Mouse (Mus musculus) ES-Bruce4 (cell line): ENCODE data around the gene Papola.

Source experiments
- CTCF ChIP-seq: IDR thresholded peaks from one replicate; pipeline ENCODE4 v1.8.1; 2011; ENCODE audit warnings: low read depth, low read length
- EP300 ChIP-seq: IDR thresholded peaks from 2 replicates; pipeline ENCODE4 v1.6.1; 2011; ENCODE audit warnings: low read depth, low read length; ENCODE audit not compliant: insufficient read depth
- POLR2A ChIP-seq: IDR thresholded peaks from one replicate; pipeline ENCODE4 v1.8.1; 2011; ENCODE audit warnings: low read length; ENCODE audit not compliant: insufficient read depth

- TF ChIP-seq CTCF (no peak), POLR2A (no peak), EP300 (no peak)
These were observed 99.5 kb downstream of the Papola start for GRCm38 (mm10) chr12:105883799-105884514.
